Mouse (Mus musculus) B cell, adult 2 months (primary cell): ENCODE results near the gene Gm49405.
A peak's percentile ranks its signal among the peaks of the same experiment; 100 is the strongest.
"Not testable (repeated sequence)": the region's sequence is repeated elsewhere in the genome, so short reads cannot be mapped to it uniquely, and the experiment has no call there.

Source experiments
- DNase-seq, 2 experiments: peaks; one replicate each; pipeline ENCODE4 v3.0.0; 2022

The Gm49405 gene

DNA sequence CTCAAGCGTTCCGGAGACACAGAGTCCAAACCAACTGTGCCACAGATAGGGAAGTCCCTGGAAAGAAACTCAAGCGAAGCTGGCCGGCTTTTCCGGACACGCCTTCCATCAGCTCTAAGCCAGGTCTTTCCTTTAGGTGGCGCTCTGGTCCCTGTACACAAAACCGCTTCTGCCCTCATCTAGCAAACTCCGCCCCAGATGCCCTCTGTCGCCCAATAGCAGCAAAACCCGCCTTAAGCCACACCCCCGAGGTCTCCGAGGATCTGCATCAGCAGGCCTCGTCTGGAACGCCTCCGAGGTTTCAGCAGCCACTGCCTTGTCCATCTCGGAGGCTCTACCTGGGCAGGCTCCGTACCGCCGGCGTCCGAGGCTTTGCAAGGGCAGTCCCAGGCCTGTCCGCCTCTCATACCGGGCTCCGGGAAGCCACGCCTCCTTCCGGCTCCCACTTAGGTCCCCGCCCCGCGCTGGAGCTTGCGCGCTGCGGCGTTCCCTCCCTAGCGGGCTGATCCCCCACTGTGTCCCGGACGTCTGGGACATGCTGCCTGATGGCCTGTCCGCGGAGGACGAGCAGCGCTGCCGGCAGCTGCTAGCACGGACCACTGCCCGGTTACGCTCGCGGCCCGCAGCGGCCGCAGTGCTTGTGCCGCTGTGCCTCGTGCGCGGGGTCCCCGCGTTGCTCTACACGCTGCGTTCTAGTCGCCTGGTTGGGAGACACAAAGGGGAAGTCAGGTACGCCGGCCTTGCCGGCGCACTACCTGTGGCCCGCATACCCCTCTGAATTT lies at the start of gene Gm49405, which contains the start of gene Nudt8:
TSS of gene Gm49405 (plus strand) at position 508 of the 782 bp plus-strand sequence.
TSS of gene Nudt8 (plus strand) at position 462 of the 782 bp plus-strand sequence.
- DNase-seq, result peak; percentile 95 to 96

DNA sequence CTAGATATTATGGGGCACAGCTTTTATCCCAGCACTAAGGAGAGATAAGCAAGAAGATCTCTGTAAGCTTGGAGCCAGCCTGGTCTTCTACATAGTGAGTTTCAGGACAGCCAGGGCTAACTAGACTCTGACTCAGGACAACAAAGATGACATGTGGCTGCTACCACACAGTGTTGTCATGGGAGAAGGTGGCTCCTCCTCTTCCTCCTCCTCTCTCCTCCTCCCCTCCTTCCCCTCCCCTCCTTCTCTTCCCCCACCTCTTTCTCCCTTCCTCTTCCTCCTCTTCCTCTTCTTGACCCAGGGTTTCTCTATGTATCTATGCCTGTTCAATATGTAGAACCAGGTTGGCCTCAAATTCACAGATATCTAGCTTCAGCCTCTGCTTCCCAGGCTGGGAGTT lies 49.0 kb upstream of the Gm49405 start:
- no peak for DNase-seq

DNA sequence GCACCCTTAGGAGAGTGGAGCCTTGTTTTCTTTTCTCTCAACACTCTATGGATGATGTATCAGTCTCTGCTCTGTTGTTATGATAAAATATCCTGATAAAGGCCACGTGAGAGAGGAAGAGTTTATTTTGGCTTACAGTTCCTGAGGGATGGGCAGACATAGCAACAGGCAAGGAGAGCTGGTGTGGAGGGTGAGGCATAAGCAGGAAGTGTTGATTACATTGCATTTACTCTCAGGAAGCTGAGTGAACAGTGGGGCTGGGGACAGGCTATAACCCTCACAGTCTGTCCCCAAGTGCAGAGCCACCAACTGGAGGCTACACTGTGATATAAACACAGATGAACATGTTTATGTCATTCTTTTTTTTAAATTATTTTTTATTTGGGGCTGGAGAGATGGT lies 48.3 kb upstream of the Gm49405 start:
- no peak for DNase-seq

DNA sequence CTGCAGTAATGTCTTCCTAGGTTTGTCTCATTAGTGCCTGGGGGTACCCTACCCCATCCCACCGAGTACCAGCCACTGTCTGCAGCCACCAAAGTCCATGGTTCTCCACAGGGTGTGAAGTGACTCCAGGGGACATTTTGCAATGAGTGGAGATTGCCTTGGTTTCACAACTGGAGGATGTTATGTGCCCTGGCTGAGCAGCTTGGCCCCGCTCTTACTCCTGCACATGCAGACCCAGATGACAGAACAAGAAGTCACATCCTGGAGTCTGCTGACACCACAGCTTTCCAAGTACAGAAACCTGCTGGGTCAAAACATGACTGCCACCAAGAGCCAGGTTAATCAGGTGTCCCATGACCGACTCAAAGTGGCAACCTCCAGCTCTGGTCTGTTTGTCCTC lies 45.4 kb upstream of the Gm49405 start:
- no peak for DNase-seq

DNA sequence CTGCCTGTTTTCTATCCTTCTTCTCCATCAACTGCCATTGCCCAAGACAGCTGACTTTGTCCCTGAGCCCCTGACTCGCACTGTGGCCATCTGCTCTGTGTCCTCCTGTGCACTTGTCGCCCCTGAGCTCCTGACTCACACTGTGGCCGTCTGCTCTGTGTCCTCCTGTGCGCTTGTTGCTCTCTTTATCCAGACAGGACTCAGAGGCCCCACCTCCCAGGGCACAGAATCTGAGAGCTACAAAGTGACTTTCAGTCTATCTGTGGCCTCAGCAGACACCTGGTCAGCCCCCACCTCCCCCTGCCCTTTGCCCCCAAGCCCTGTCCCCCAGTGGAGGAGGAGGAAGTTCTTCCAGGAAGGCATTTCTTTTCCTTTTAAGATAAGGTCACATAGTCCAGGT lies 44.6 kb upstream of the Gm49405 start:
- no peak for DNase-seq

DNA sequence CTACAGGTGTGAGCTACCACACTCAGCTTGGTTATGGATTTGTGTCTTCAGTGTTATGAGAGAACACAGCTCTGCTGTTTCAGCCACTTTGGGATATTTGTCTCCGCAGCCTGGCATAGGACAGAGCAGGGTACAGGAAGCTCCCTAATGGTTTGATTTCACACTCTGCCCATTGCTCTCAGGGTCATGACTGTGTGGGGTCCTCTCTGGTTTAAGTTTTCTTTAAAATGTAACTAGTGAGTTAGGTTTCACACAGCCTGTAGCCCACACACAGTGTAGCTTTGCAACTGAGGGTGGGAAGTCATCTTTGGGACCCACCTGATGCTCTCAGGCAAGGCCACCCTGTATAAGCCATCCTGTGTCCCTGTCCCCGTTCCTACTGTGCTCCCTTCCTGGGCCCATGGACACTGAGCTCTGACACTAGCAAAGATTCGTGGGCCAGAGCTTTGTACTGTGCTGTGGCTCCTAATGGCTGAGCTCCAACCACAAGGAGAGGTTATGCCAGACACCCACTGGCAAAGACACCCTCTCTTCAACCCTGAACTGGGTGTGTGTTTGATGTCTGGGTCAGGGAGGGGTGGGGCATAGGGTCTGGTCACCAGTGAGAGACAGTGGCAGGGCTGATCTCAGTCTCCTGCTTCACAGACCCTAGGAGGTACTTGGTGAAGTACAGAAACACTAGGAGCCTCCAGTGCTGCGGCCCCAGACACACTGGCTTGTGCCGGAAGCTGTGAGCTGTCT lies 43.0 kb upstream of the Gm49405 start:
- not testable (repeated sequence) for DNase-seq

DNA sequence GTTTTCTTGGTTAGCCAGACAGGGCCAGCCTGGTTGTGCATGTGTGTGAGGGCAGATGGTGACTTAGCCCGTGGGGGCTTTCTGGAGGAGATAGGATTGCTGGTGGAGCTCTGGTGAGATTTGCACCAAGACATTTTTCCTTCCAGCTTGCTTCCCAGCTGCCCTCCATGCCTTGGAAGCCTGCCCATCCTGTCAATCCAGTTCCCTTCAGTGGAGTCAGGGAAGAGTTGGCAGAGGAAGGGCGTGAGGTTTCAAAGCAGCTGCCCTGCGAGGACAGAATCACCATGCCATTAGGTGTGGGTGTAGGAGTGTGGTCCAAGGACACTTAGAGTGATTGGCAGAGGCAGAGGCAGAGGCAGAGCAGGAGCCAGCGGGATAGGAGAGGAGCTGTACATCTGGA lies 42.0 kb upstream of the Gm49405 start, which contains the start of gene Aldh3b3:
TSS of gene Aldh3b3 (plus strand) at position 176 of the 400 bp plus-strand sequence.
- no peak for DNase-seq

DNA sequence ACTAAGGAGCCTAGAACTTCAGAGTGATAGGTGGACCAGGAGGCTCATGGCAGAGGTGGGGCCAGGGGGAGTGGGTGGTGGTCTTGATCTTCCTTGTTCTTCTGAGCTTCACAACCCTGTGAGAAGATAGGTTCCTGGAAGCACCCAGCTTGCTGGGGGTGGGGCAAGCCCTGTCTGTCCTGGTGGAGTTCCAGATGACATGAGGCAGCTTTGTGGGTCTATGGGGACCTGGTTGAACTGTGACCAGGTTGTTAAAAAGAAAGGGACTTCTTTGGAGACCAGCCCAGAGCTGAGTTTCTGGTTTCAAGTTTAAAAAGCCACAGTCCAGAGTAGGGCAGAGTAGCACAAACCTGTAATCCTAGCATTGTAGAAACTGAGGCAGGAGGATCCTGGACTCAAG lies 41.4 kb upstream of the Gm49405 start:
- no peak for DNase-seq

DNA sequence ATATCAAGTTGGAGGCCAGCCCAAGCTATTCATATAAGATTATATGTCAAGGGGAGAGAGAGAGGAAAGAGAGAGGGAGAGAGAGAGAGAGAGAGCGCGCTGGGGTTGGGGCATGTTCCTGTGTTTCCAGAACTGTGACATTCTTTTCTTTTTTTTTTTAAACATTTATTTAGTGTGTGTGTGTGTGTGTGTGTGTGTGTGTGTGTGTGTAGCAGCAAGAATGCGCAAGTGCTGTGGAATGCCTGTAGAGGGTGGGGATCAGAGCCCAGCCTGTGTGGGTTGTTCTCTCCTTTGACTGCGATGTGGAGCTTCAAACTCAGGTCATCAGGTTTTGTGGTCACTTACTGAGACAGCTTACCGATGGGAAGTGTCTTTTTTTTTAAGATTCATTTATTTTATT lies 40.2 kb upstream of the Gm49405 start:
- no peak for DNase-seq

DNA sequence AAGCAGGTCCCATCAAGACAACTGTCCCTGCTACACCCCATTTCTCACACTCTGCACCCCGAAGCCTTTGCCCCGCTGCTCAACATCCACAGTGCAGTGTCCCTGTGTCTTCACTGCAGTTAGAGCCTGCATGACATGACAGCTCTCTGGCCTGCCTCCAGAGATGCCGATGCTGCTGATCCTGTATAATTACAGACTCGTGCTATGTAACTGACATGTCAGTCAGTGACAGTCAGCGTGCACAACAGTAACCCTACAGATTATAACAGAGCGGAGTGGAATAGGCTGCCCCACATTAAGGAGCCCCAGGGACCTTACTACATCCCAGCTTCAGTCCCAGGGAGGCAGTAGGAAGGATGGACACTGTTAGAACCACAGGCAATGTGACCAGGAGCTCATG lies 38.6 kb upstream of the Gm49405 start:
- DNase-seq, result not testable (repeated sequence)

DNA sequence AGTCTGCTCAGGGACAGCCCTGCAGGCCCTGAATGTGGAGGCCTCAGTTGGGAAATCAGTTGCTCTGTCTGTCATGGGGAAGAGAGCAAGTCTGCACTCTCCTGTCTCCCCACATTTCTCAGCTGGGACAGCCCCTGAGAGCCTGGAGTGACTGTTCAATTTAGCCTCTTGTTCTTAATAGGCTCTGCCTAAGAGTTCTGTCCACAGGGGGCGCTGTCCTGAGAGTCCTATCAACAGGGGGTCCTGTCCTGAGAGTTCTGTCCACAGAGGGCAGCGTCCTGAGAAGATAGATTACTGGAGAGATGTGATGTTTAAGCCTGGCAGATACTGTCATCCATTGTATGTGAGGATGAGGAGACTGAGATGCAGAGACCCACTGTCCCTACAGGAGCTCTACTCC lies 38.0 kb upstream of the Gm49405 start:
- DNase-seq, result peak; percentile 51 to 52

DNA sequence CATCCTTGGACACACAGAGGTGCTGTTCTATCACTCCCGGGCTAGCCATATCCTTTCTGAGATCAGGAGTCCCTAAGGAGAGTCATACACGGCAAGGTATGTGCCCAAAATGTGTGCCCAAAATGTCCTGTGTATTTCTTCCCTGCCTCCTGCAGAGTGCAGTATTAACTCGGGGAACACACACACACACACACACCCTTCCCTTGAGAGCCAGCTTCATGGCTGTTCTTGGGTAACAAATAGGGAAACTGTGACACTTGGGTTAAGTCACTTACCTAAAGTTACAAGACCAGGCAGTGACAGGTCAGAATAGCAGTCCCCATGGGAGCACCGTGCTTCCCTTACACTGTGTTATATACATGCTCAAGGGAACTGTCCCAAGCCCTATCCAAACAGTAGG lies 36.4 kb upstream of the Gm49405 start:
- DNase-seq, result no peak

DNA sequence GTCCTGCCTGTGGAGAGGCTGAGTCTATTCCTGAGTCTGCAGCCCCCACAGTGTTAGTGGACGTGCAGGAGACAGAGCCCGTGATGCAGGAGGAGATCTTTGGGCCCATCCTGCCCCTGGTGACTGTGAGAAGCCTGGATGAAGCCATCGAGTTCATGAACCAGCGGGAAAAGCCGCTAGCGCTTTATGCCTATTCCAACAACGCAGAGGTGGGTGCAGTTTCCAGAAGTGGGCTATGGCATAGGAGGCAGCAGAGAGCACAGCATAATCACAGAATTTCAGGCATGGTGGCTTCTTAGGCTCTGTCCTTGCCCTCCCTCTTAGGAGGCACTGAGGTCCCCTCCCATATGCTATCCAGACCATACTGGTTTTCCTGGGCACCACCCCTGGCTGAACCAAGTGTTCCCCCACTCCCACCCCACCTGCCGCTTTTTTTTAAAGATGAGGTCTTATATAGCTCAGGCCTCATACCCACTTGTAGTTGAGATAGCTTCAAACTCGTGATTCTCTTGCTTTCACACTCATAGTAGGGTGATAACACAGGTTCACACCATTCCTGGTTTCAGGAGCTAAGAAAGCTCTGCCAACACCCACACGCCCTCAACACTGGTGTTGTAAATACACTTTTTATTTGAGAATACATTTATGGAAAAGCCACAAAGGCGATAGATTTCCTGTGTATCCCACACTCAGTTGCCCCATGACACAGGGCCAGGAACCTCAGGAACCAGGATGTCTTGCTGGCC lies 33.9 kb upstream of the Gm49405 start:
- no peak for DNase-seq

DNA sequence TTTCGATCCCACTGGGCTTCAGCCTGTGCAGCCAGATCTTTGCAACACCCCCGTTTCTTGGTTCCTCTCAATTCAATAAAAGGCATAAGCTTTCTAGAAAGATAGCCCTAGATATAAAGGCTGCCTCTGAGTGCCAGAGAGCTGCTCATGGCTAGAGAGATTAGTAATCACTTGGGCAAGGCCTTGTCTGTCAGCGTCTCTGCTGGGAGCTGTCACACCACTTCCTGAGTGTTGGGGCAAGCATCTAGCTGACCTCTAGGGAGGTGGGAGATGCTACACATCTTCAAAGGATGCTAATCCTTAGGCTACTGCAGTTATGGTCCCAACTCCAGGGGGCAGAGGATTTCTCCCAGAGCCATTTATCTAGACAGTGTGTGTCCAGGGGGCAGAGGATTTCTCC lies 33.2 kb upstream of the Gm49405 start:
- no peak for DNase-seq

DNA sequence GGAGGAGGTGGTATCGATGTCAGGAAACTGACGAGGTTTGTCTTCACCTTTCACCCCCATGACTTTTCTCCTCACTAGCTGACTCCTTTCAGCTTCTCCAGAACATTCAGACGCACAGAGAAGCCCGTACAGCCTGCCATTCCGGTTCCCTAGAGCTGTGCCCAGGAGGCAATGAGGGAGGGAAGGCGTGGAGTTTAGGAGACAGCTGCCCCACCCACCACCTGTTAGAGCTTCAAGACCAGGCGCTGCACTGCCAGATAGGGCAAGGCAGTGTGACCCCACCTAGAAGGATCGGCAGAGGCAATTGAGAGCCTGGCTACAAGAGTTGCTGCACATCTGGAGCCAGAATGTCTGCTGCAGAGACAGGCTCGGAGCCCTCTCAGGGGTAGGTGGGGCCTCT lies 28.2 kb upstream of the Gm49405 start, which contains the start of gene Aldh3b2:
TSS of gene Aldh3b2 (plus strand) at position 100 of the 400 bp plus-strand sequence.
- no peak for DNase-seq

DNA sequence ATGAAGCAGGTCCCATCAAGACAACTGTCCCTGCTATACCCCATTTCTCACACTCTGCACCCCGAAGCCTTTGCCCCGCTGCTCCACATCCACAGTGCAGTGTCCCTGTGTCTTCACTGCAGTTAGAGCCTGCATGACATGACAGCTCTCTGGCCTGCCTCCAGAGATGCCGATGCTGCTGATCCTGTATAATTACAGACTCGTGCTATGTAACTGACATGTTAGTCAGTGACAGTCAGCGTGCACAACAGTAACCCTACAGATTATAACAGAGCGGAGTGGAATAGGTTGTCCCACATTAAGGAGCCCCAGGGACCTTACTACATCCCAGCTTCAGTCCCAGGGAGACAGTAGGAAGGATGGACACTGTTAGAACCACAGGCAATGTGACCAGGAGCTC lies 25.8 kb upstream of the Gm49405 start:
- not testable (repeated sequence) for DNase-seq

DNA sequence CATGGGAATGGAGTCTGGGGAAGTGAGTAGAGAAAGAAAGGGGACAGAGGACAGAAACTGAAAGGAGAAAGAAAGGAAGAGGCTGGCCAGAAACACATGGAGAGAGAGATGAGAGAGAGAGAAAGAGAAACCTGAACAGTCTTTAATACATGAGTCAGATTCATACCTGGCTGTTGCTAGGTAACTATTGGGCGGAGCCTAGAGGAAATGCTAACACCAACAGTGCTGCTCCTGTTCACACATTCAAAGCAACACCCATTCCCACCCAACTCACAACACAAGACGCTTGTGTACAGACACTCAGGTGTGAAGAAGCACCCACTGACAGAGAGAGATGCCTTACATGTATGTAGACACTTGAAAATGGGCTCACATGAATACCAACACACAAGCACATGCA lies 24.6 kb upstream of the Gm49405 start:
- DNase-seq, result no peak

DNA sequence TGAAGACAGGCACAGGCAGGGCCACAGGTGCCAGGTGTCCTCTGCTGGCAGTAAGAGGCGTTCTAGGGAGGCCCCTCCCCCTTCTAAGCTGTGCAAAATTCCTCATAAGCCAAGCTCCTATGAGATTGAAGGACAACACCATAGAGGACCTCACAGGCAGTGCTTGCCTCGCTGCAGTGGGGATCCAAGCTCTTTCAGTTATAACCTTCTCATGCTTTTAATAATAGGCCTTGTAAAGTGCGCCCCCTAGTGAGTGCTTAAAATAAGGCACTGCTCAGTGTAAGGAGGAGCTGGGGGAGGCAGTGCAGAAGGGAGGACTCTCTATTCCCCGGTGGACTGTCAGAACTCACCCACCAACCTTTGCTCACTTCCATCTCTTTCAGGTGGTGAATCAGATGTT lies 20.1 kb upstream of the Gm49405 start:
- DNase-seq, result peak; percentile 87 to 89

DNA sequence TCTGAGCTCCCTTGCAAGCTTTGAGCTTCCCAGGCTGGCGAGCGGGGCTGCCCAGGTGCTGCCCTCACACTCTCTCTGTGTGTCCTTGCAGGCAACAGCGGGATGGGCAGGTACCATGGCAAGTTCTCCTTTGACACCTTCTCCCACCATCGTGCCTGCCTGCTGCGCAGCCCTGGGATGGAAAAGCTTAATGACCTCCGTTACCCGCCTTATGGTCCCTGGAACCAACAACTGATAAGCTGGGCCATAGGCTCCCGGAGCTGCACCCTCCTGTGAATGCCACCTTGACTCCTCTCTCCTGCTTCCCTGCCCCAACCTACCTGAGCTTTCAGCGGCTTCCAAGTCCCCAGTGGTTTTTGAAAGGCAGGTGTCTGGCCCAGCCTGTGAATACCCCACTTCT lies 19.5 kb upstream of the Gm49405 start:
- no peak for DNase-seq

DNA sequence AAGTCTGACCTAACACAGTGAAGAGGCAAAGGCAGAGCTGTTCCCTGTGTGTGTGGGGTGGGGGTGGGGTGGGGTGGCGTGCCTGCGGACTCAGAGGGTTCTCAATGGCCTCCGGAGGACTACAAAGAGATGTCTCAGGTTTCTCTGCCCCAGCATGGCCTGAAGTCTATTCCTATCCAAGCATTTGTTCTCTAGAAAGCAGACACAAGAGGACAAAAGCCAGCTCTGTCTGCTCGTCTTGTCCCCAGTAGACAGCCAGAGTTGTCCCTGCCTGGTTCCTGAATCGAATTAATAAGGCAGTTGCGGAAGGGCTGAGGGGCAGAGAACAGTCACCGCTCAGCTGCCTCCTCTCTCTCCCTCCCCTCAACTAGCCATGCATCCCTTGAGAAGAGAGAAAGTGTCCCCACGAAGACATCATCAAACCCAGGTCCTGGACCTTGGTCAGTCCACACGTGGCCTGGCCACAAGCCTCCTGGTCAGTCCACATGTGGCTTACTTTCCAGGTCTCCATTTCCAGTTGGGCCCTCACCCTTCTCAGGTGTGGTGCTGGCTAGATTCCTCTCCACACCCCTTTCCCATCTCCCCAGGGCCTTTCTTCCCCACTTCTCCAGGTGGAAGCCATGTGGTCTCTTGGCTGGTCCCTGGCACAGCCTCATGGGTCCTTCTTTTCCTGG lies 16.8 kb upstream of the Gm49405 start:
- no peak for DNase-seq

DNA sequence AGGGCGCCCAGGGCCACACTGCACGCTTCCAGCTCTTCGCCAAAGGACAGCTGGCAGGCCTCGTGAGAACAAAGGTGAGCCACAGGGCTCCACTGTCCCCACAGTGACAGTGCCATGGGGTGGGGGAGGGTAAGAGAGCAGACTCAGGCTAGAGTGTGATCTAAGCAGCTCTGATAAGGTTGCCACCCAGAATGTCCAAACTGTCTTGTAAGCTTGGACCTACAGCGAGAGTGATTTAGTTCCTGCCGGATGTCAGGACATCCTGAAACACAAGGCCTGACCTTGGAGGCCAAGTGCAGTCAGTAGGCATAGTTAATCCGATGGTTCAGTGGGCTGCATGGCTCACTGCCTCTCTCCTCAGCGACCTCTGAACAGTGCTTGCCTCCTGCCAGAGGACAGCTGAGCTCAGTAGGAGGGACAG lies 15.2 kb upstream of the Gm49405 start:
- DNase-seq, result no peak

DNA sequence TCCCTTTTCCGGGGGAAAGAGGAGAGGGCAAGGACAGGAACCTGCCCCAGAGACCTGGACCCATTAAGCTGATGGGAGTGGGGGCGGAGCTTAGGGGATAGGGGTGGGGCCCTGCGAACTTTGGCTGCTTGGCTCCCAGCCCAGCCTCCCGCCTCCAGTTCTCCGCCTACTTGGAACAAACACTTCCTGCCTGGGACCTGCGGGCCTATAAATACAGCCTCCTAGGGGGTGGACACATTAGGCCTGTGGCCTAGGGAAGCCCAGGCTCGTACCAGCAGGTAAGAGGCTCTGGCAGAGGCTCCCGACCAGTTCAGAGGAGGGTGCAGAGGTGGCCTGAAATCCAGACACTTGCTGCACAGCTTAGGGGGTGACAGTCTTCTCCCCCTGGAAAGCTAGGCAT lies 14.1 kb upstream of the Gm49405 start, which contains the start of gene Acy3:
TSS of gene Acy3 (plus strand) at position 237 of the 400 bp plus-strand sequence.
- no peak for DNase-seq

DNA sequence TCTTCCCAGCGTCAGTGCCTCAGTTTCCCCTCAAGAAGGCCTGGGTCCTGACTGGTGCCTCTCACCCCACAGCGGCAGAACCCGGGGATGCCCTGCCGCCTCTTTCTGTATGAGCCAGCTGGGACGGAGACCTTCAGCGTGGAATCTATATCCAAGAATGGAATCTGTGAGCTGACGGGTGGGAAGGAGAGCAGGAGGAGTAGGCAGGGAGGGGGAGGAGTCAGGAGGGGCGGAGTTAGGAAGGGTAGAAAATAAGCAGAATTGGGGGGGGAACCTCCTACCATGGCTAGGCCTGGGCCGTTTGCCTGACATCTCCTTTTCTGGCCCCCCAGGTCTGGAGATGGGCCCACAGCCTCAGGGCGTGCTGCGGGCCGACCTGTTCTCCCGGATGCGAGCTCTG lies 12.4 kb upstream of the Gm49405 start:
- no peak for DNase-seq
